Mouse (Mus musculus) 416B (cell line): Measurements from ENCODE around the gene Ube3c.
A peak's percentile ranks its signal among the peaks of the same experiment; 100 is the strongest.
"Not testable (repeated sequence)": the region's sequence is repeated elsewhere in the genome, so short reads cannot be mapped to it uniquely, and the experiment has no call there.

Source experiments
- DNase-seq: peaks from one replicate; pipeline ENCODE4 v3.0.0; 2011; ENCODE audit warnings: low read depth

The Ube3c gene

GRCm38 (mm10) chr5:29568848-29569377, at the start of gene Ube3c:
Ube3c (plus strand) TSS chr5:29569242.
- DNase-seq, result peak; percentile 97

- DNase-seq, result no peak
Observed at GRCm38 (mm10) chr5:29560111-29560510, 8.9 kb upstream of the Ube3c start.

GRCm38 (mm10) chr5:29560667-29561066, 8.4 kb upstream of the Ube3c start:
- peak; percentile 30 for DNase-seq

GRCm38 (mm10) chr5:29569378-29570280, 587 bp downstream of the Ube3c start:
- peak; percentile 76 for DNase-seq

GRCm38 (mm10) chr5:29574286-29574685, 5.2 kb downstream of the Ube3c start:
- peak; percentile 64 for DNase-seq

GRCm38 (mm10) chr5:29575085-29575484, 6.0 kb downstream of the Ube3c start:
- no peak for DNase-seq

- no peak for DNase-seq
Observed at GRCm38 (mm10) chr5:29577795-29578631, 9.0 kb downstream of the Ube3c start.

GRCm38 (mm10) chr5:29583880-29584595, 15.0 kb downstream of the Ube3c start:
- DNase-seq, result no peak

GRCm38 (mm10) chr5:29592161-29592560, 23.1 kb downstream of the Ube3c start:
- DNase-seq, result not testable (repeated sequence)

- no peak for DNase-seq
Observed at GRCm38 (mm10) chr5:29606546-29606945, 37.5 kb downstream of the Ube3c start.

GRCm38 (mm10) chr5:29625610-29626009, 56.6 kb downstream of the Ube3c start:
- no peak for DNase-seq

- no peak for DNase-seq
Observed at GRCm38 (mm10) chr5:29629941-29630340, 60.9 kb downstream of the Ube3c start.

- DNase-seq, result no peak
Observed at GRCm38 (mm10) chr5:29631711-29632110, 62.7 kb downstream of the Ube3c start.

- DNase-seq, result peak; percentile 15
Observed at GRCm38 (mm10) chr5:29636298-29636697, 67.3 kb downstream of the Ube3c start.

- peak; percentile 46 for DNase-seq
Observed at GRCm38 (mm10) chr5:29636884-29637283, 67.8 kb downstream of the Ube3c start.

- no peak for DNase-seq
Observed at GRCm38 (mm10) chr5:29641124-29641884, 72.3 kb downstream of the Ube3c start.

GRCm38 (mm10) chr5:29651696-29652095, 82.7 kb downstream of the Ube3c start:
- no peak for DNase-seq

- no peak for DNase-seq
Observed at GRCm38 (mm10) chr5:29657590-29658339, 88.7 kb downstream of the Ube3c start.

- not testable (repeated sequence) for DNase-seq
Observed at GRCm38 (mm10) chr5:29661246-29661645, 92.2 kb downstream of the Ube3c start.

- DNase-seq, result no peak
Observed at GRCm38 (mm10) chr5:29665391-29665790, 96.3 kb downstream of the Ube3c start.
